Mouse (Mus musculus): ENCODE data around the gene Fam50b.

DNA sequence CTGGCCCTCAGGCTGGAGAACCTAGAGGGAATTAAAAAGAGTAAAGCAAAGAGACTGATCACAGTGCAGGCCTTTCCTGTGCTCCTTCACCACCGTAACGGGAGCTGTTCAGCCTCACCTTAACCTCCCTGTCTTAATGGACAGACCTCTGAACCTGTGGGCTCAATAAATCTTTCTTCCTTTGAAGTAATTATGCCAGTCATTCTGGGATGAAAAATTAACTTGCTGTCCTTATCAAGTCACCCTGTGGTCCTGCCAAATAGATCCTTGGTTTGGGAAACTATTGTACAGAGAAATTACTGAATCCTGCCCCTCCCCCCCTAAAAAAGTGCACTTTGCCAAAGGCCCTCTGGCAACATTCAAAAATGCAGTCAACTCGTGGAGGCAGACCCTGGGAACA, 4.4 kb downstream of the Fam50b start:
- TF ChIP-seq CTCF (IDR thresholded peaks at IDR 0.05; ENCODE audit: low read depth, low read length) (no peak), POLR2A (IDR thresholded peaks at IDR 0.05; ENCODE audit: borderline replicate concordance, low read depth, low read length) (no peak)
